Mouse (Mus musculus) stomach, embryonic 14.5 days (tissue): ENCODE data around the gene Vmn2r85. TPM values are rescaled to one million over a fixed set of nuclear protein-coding genes. Genes with fewer than 3 reads are reported as not detected.
"Not testable (repeated sequence)": the region's sequence is repeated elsewhere in the genome, so short reads cannot be mapped to it uniquely, and the experiment has no call there.

Experiments used
- ATAC-seq: fragments of 200-750 bp; cut with Nextera tagmentation; 2 replicates; pipeline ENCODE4 v1.8.0; 2017; ENCODE audit warnings: low read depth, moderate TSS enrichment; ENCODE audit not compliant: insufficient number of reproducible peaks, insufficient read depth, low FRiP score
- H3K27ac ChIP-seq: fragments of 300-500 bp; sonication (generic); 2 replicates; pipeline ENCODE4 v1.5.1; 2014; ENCODE audit warnings: mild to moderate bottlenecking, low read length, moderate library complexity, mixed read lengths
- H3K27me3 ChIP-seq: fragments of 300-500 bp; sonication (generic); 2 replicates; pipeline ENCODE4 v1.6.1; 2014; ENCODE audit warnings: low read length, control low read depth, mixed read lengths; ENCODE audit not compliant: control insufficient read depth, insufficient read depth
- H3K36me3 ChIP-seq: fragments of 300-500 bp; sonication (generic); 2 replicates; pipeline ENCODE4 v1.6.1; 2014; ENCODE audit warnings: mild to moderate bottlenecking, control low read depth, low read length, moderate library complexity, mixed read lengths; ENCODE audit not compliant: control insufficient read depth, insufficient read depth
- H3K4me1 ChIP-seq: fragments of 300-500 bp; sonication (generic); 2 replicates; pipeline ENCODE4 v1.6.1; 2014; ENCODE audit warnings: low read length, control low read depth, mixed read lengths; ENCODE audit not compliant: control insufficient read depth, insufficient read depth
- H3K4me2 ChIP-seq: fragments of 300-500 bp; sonication (generic); replicated peaks from 2 replicates; pipeline ENCODE4 v1.6.1; 2014; ENCODE audit warnings: low read depth, low read length, control low read depth
- H3K4me3 ChIP-seq: fragments of 300-500 bp; sonication (generic); 2 replicates; pipeline ENCODE4 v1.5.1; 2014; ENCODE audit warnings: low read depth, low read length, control low read depth
- H3K9ac ChIP-seq: fragments of 300-500 bp; sonication (generic); replicated peaks from 2 replicates; pipeline ENCODE4 v1.6.1; 2014; ENCODE audit warnings: low read depth, mild to moderate bottlenecking, control low read depth, low read length, moderate library complexity, mixed read lengths
- H3K9me3 ChIP-seq: fragments of 300-500 bp; sonication (generic); 2 replicates; pipeline ENCODE4 v1.6.1; 2016; ENCODE audit warnings: low read depth, low read length, control low read depth; ENCODE audit not compliant: control insufficient read depth
- WGBS: fragments of 180-500 bp; shearing (Covaris S2); extraction: QIAGEN DNeasy Blood & Tissue Kit; methylation state at CpG from one replicate; pipeline ENCODE4 v1.1.7; 2014; 5-methylcytosine and 5-hydroxymethylcytosine counted together
- polyA plus RNA-seq: library from polyadenylated mRNA; unstranded; fragments of >200 nt; fragmentation: Nextera tagmentation; extraction: Ambion mirVana; gene quantifications from 2 replicates; pipeline ENCODE4 v1.2.1, GENCODE M21; 2014

Vmn2r85 gene
- polyA plus RNA-seq: 0.04 TPM in 1 of 2 replicates, not detected in the other

DNA sequence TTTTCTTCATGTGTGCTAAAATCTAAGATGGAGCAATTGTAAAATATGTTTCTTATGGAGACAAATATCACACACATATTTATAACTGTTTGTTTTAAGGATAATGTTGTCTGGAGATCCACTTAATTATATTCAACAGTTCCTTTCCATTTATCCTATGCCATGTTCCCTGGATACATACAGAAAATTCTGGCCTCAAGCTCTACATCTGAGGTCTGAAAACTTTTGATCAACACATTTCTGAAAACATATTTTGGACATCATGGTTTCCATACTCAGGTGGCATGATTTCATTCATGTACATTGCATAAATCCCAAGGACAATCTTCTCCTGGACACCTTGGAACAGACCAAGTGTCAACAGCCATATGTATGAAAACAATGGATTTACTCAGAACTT lies at the start of gene Vmn2r85:
Vmn2r85 (minus strand) TSS at position 101 of the 400 bp plus-strand sequence.
- not testable (repeated sequence) for H3K4me3 ChIP-seq, H3K9me3 ChIP-seq, H3K36me3 ChIP-seq, H3K27ac ChIP-seq, H3K4me1 ChIP-seq, H3K9ac ChIP-seq, H3K4me2 ChIP-seq, H3K27me3 ChIP-seq, ATAC-seq

DNA sequence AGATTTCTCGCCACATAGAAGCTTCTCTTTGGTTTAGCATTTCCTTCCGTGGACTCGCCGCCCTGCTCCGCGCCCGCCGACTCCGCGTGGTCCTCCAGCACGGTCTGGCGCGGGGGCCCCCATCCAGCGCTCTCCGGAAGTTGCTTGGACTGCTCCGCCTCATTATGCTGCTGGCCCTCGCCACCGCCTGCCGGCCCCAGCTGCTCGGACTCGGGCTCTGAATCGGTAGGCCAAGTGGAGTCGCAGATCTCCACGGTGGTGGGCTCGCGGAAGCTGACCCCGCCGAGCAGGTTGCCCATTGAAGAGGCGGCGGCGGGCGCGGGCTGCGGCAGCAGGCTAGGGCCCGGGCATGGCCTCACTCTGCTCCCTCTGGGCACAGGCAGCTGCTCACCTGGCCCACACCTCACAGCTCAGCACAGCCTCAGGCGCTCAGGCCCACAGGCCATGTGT lies 40.8 kb upstream of the Vmn2r85 start:
- Histone ChIP-seq H3K9me3 (no peaks in the 10 kb centered on the region), H3K9ac (peak overlapping the region; percentile 48; the same call in 1 of the 2 replicates), H3K4me1 (no peaks in the 10 kb centered on the region), H3K4me2 (peak overlapping the region; percentile 70), H3K27me3 (no peaks in the 10 kb centered on the region), H3K27ac (no peak overlapping the region), H3K4me3 (peak overlapping the region; percentile 38), H3K36me3 (no peaks in the 10 kb centered on the region)
- peak; percentile 97 for ATAC-seq
- WGBS: 3% methylated on average over 36 of the region's 36 CpGs

DNA sequence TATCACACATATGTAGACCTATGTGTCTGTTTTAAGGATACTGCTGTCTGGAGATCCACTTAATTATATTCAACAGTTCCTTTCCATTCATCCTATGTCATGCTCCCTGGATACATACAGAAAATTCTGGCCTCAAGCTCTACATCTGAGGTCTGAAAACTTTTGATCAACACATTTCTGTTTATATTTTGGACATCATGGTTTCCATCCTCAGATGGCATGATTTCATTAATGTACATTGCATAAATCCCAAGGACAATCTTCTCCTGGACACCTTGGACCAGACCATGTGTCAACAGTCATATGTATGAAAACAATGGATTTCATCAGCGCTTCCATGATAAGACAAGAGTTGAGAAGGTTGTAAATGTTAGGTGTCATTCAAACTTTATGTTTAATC lies 26.4 kb upstream of the Vmn2r85 start, which contains the start of gene Vmn2r86:
Vmn2r86 (minus strand) TSS at position 101 of the 400 bp plus-strand sequence.
- not testable (repeated sequence) for H3K27me3 ChIP-seq, H3K4me1 ChIP-seq, H3K9ac ChIP-seq, ATAC-seq, H3K27ac ChIP-seq, H3K36me3 ChIP-seq, H3K4me2 ChIP-seq, H3K4me3 ChIP-seq, H3K9me3 ChIP-seq
- WGBS: 86% methylated on average over 1 of the region's 1 CpGs

DNA sequence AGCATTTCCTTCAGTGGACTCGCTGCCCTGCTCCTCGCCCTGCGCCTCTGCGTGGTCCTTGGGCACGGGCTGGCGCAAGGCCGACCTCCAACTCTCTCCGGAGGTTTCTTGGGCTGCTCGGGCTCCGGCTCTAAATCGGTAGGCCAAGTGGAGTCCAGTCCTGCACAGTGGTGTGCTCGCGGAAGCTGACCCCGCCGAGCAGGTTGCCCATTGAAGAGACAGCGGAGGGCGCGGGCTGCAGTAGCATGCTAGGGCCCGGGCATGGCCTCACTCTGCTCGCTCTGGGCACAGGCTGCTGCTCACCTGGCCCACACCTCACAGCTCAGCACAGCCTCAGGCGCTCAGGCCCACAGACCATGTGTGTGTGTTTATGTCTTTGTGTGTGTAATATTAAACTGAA lies 15.3 kb upstream of the Vmn2r85 start:
- Histone ChIP-seq H3K4me1 (no peaks in the 10 kb centered on the region), H3K9ac (no peak overlapping the region), H3K27ac (no peak overlapping the region), H3K27me3 (no peaks in the 10 kb centered on the region), H3K9me3 (no peaks in the 10 kb centered on the region), H3K36me3 (no peaks in the 10 kb centered on the region), H3K4me3 (no peak overlapping the region), H3K4me2 (no peak overlapping the region)
- 89% methylated on average over 21 of the region's 21 CpGs for WGBS
- ATAC-seq: no peak

DNA sequence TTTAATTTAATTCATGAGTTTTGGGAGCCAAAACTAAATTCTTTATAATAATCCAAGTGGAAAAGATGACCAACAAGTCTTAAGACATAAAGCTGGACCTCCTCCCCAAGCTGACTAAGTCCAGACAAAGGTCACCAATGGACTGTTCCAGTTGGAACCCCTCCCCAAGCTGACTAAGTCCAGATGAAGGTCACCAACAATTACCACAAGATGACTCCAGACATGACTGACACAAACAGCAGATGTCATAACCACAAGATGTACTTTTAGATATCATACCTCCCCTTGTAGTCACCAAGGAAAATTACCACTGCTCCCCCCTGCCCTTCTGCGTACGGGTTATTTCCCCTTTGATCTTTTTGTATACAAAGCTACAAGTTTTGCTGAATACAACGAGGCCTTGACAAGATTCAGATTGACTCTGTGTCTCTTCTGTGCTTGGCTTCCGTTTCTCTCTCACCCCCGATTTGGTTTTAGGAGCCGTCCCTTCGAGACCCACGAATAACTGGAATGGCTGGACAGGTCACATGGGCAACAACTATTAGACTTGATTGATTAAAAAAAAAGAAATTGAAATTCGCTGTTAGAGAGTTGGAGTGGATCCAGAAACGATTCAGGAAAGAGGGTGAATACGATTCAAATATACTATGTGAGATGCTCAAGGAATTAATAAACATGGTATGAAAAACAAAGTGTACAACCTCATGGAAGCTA lies 4.8 kb upstream of the Vmn2r85 start:
- not testable (repeated sequence) for H3K27ac ChIP-seq, ATAC-seq, H3K27me3 ChIP-seq, H3K9ac ChIP-seq, H3K4me2 ChIP-seq, H3K4me3 ChIP-seq, H3K9me3 ChIP-seq, H3K4me1 ChIP-seq, H3K36me3 ChIP-seq
- 82% methylated on average over 11 of the region's 11 CpGs for WGBS

DNA sequence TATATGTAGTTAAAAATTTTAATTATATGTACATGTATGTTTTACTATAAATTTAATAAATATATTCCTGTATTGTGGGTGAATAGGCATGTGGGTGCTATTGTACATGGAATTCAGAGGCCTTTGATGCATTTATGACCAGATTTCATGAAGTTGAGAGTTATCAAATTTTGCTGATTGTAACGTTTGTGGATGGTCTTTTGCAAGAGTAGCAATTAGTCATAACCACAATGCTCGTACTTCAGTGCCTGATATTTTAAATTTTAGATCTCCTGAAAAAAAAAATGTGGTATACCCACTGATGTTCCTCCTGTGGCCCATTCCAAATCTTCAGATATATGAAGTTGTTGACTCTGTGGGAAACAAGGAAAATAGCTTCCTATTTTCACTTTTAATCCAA lies 7.1 kb downstream of the Vmn2r85 start:
- ATAC-seq, H3K4me3 ChIP-seq, H3K4me2 ChIP-seq, H3K9me3 ChIP-seq, H3K36me3 ChIP-seq, H3K9ac ChIP-seq, H3K27ac ChIP-seq, H3K27me3 ChIP-seq, H3K4me1 ChIP-seq: not testable (repeated sequence)
- 72% methylated on average over 2 of the region's 2 CpGs for WGBS

DNA sequence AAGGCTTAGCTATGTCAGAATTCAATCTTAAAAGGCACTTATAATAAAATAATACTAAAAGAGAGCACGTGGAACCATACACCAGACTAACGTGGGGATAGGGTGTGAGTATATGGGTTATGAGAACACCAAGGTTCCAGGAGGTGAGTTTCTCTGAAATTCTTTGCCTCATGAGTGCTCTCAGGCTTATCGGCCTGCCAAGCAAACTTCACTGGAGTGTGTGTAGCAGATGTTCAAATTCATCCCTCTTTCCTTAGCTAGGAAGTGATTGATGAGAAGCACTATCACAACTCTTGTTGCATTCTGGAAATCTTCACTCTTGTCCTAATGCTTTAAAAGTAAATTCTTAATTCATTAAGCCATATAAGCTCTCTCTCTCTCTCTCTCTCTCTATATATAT lies 9.1 kb downstream of the Vmn2r85 start:
- WGBS: 80% methylated on average over 3 of the region's 3 CpGs
- H3K36me3 ChIP-seq: no peaks in the 10 kb centered on the region
- H3K27ac ChIP-seq: no peak overlapping the region
- no peaks in the 10 kb centered on the region for H3K9me3 ChIP-seq
- H3K4me1 ChIP-seq: no peaks in the 10 kb centered on the region
- no peak overlapping the region for H3K4me2 ChIP-seq
- no peak overlapping the region for H3K4me3 ChIP-seq
- no peak for ATAC-seq
- H3K27me3 ChIP-seq: no peaks in the 10 kb centered on the region
- H3K9ac ChIP-seq: no peak overlapping the region

DNA sequence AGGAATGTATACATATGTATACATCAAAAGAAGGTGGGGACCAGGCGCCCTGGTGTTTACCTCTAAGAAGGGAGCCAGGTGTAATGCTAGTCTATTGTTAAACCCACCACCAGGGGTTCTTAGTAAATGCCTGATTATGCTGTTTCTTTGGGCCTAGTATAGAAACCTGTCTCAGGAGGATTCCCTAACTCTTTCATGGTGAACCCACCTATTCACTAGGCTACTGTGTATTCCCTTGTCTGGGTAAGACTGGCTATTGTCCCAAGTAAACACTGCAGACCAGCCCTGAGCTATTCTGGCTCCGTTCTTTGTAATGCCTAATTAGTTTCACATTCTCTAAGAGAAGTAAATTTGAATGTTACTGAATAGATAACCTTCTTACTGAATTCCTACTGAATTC lies 9.5 kb downstream of the Vmn2r85 start:
- H3K4me3 ChIP-seq, H3K36me3 ChIP-seq, H3K4me1 ChIP-seq, H3K4me2 ChIP-seq, H3K27me3 ChIP-seq, H3K9ac ChIP-seq, H3K27ac ChIP-seq, H3K9me3 ChIP-seq, ATAC-seq: not testable (repeated sequence)
- 60% methylated on average over 2 of the region's 2 CpGs for WGBS

DNA sequence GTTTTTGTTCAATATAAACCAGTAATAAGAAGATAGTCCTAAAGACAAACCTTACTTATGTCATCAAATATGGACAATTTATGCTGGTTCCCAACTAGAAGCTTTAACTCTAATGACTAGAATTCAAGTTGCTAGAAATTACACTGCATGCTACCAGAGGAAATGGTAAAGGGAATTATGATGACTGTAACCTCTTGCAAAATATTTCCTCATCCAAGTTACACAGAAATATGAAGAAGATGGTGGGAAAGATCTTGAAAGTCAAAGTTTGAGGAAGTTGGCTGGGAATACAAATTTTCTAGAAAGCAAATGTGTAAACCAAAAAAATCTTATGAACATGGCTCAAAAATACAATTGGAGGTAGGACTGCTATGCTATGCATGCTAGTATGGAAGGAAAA lies 13.2 kb downstream of the Vmn2r85 start:
- ATAC-seq, H3K4me2 ChIP-seq, H3K36me3 ChIP-seq, H3K27ac ChIP-seq, H3K4me3 ChIP-seq, H3K9me3 ChIP-seq, H3K27me3 ChIP-seq, H3K9ac ChIP-seq, H3K4me1 ChIP-seq: not testable (repeated sequence)
